Mouse (Mus musculus) kidney, postnatal 0 days (tissue): ENCODE data around the gene Lypd4. TPM values are rescaled to one million over a fixed set of nuclear protein-coding genes. Genes with fewer than 3 reads are reported as not detected.
"Not testable (repeated sequence)": the region's sequence is repeated elsewhere in the genome, so short reads cannot be mapped to it uniquely, and the experiment has no call there.

ENCODE experiments used
- ATAC-seq: fragments of 200-750 bp; cut with Nextera tagmentation; replicated peaks from 2 replicates; pipeline ENCODE4 v1.8.0; 2017; ENCODE audit warnings: low read depth, moderate number of reproducible peaks, moderate TSS enrichment, moderate library complexity; ENCODE audit not compliant: low FRiP score
- DNase-seq: peaks from one replicate; pipeline ENCODE4 v3.0.0-alpha.2; 2016; ENCODE audit warnings: low spot score
- H3K27ac ChIP-seq: fragments of 300-500 bp; sonication (generic); 2 replicates; pipeline ENCODE4 v1.5.1; 2014; ENCODE audit warnings: mild to moderate bottlenecking
- H3K27me3 ChIP-seq: fragments of 300-500 bp; sonication (generic); 2 replicates; pipeline ENCODE4 v1.6.1; 2014; ENCODE audit warnings: low read length, mixed read lengths; ENCODE audit not compliant: insufficient read depth
- H3K36me3 ChIP-seq: fragments of 300-500 bp; sonication (generic); 2 replicates; pipeline ENCODE4 v1.6.1; 2014; ENCODE audit warnings: low read length, mixed read lengths; ENCODE audit not compliant: insufficient read depth
- H3K4me1 ChIP-seq: fragments of 300-500 bp; sonication (generic); replicated peaks from 2 replicates; pipeline ENCODE4 v1.6.1; 2014; ENCODE audit warnings: antibody characterized with exemption, low read length, mixed read lengths; ENCODE audit not compliant: insufficient read depth
- H3K4me2 ChIP-seq: fragments of 300-500 bp; sonication (generic); 2 replicates; pipeline ENCODE4 v1.6.1; 2014; ENCODE audit warnings: mild to moderate bottlenecking, low read length, moderate library complexity, mixed read lengths
- H3K4me3 ChIP-seq: fragments of 300-500 bp; sonication (generic); replicated peaks from 2 replicates; pipeline ENCODE4 v1.5.1; 2014; ENCODE audit warnings: low read depth, low read length
- H3K9ac ChIP-seq: fragments of 300-500 bp; sonication (generic); 2 replicates; pipeline ENCODE4 v1.6.1; 2014; ENCODE audit warnings: low read depth, low read length
- H3K9me3 ChIP-seq: fragments of 300-500 bp; sonication (generic); replicated peaks from 2 replicates; pipeline ENCODE4 v1.6.1; 2016; ENCODE audit warnings: low read length, inconsistent platforms, mixed read lengths
- CTCF ChIP-seq: IDR thresholded peaks from 2 replicates; pipeline ENCODE4 v1.5.1; 2016; ENCODE audit warnings: antibody characterized with exemption, low read depth, mild to moderate bottlenecking, moderate library complexity
- WGBS: fragments of 180-500 bp; shearing (Covaris S2); extraction: QIAGEN DNeasy Blood & Tissue Kit; methylation state at CpG from one replicate; pipeline ENCODE4 v1.1.7; 2014; 5-methylcytosine and 5-hydroxymethylcytosine counted together
- polyA plus RNA-seq: library from polyadenylated mRNA; unstranded; fragments of >200 nt; fragmentation: Nextera tagmentation; extraction: Ambion mirVana; gene quantifications from 2 replicates; pipeline ENCODE4 v1.2.1, GENCODE M21; 2015

The Lypd4 gene
- polyA plus RNA-seq, 1 experiment from 2014 or later = not detected

GRCm38 (mm10) chr7:24845181-24845580 lies 24.6 kb downstream of the Lypd4 start:
- Histone ChIP-seq H3K4me1 (no peaks in the 10 kb centered on the region), H3K4me3 (no peak overlapping the region), H3K9me3 (no peaks in the 10 kb centered on the region), H3K36me3 (no peaks in the 10 kb centered on the region), H3K9ac (no peak overlapping the region), H3K4me2 (no peak overlapping the region), H3K27ac (no peak overlapping the region), H3K27me3 (no peaks in the 10 kb centered on the region)
- no peak for TF ChIP-seq CTCF
- WGBS = 79% methylated on average over 9 of the region's 9 CpGs
- DNase-seq = no peak
- ATAC-seq = no peak

- Histone ChIP-seq H3K4me2 (no peak overlapping the region), H3K27me3 (no peaks in the 10 kb centered on the region), H3K9me3 (no peaks in the 10 kb centered on the region), H3K4me1 (no peaks in the 10 kb centered on the region), H3K36me3 (no peaks in the 10 kb centered on the region), H3K9ac (no peak overlapping the region), H3K27ac (no peak overlapping the region), H3K4me3 (no peak overlapping the region)
- no peak for ATAC-seq
- DNase-seq = no peak
- 43% methylated on average over 5 of the region's 5 CpGs for WGBS
- peak; percentile 26; the same call in 1 of the 2 replicates for TF ChIP-seq CTCF
Observed at GRCm38 (mm10) chr7:24844144-24844543, 25.6 kb downstream of the Lypd4 start.

- Histone ChIP-seq H3K4me1 (no peaks in the 10 kb centered on the region), H3K9me3 (no peaks in the 10 kb centered on the region), H3K27ac (no peak overlapping the region), H3K9ac (no peak overlapping the region), H3K27me3 (no peaks in the 10 kb centered on the region), H3K4me2 (no peak overlapping the region), H3K4me3 (no peak overlapping the region), H3K36me3 (no peaks in the 10 kb centered on the region)
- ATAC-seq (no peak), DNase-seq (no peak)
- WGBS = 64% methylated on average over 4 of the region's 4 CpGs
- TF ChIP-seq CTCF = no peak
Observed at GRCm38 (mm10) chr7:24841009-24841408, 28.7 kb downstream of the Lypd4 start.

- no peak overlapping the region for H3K4me2 ChIP-seq
- H3K36me3 ChIP-seq = no peaks in the 10 kb centered on the region
- H3K27ac ChIP-seq = no peak overlapping the region
- H3K4me3 ChIP-seq = no peak overlapping the region
- no peaks in the 10 kb centered on the region for H3K4me1 ChIP-seq
- DNase-seq = no peak
- no peaks in the 10 kb centered on the region for H3K9me3 ChIP-seq
- TF ChIP-seq CTCF = no peak
- WGBS = 62% methylated on average over 3 of the region's 3 CpGs
- H3K27me3 ChIP-seq = no peaks in the 10 kb centered on the region
- H3K9ac ChIP-seq = no peak overlapping the region
- no peak for ATAC-seq
Observed at GRCm38 (mm10) chr7:24840331-24840730, 29.4 kb downstream of the Lypd4 start.

- WGBS = 71% methylated on average over 8 of the region's 8 CpGs
- Histone ChIP-seq H3K27me3 (no peaks in the 10 kb centered on the region), H3K9ac (no peak overlapping the region), H3K9me3 (no peaks in the 10 kb centered on the region), H3K27ac (no peak overlapping the region), H3K4me1 (no peaks in the 10 kb centered on the region), H3K4me3 (no peak overlapping the region), H3K4me2 (no peak overlapping the region), H3K36me3 (no peaks in the 10 kb centered on the region)
- no peak for DNase-seq
- ATAC-seq = no peak
- TF ChIP-seq CTCF = no peak
Observed at GRCm38 (mm10) chr7:24839410-24839808, 30.3 kb downstream of the Lypd4 start.

GRCm38 (mm10) chr7:24838732-24839409 lies 30.9 kb downstream of the Lypd4 start:
- WGBS = 53% methylated on average over 11 of the region's 13 CpGs
- not testable (repeated sequence) for H3K4me1 ChIP-seq

GRCm38 (mm10) chr7:24827181-24827580 lies 42.6 kb downstream of the Lypd4 start:
- Histone ChIP-seq H3K27ac (no peak overlapping the region), H3K9ac (no peak overlapping the region), H3K27me3 (no peaks in the 10 kb centered on the region), H3K4me3 (no peak overlapping the region), H3K4me2 (no peak overlapping the region), H3K4me1 (no peaks in the 10 kb centered on the region), H3K36me3 (no peaks in the 10 kb centered on the region), H3K9me3 (no peaks in the 10 kb centered on the region)
- TF ChIP-seq CTCF = no peak
- 88% methylated on average over 4 of the region's 4 CpGs for WGBS
- no peak for DNase-seq
- no peak for ATAC-seq

More at GRCm38 (mm10) chr7:24838732-24839409, 30.9 kb downstream of the Lypd4 start:
- H3K36me3 ChIP-seq, H3K9me3 ChIP-seq, H3K4me3 ChIP-seq, H3K4me2 ChIP-seq, DNase-seq, H3K27ac ChIP-seq, H3K9ac ChIP-seq, H3K27me3 ChIP-seq: not testable (repeated sequence)
- ATAC-seq = peak; percentile 40; the same call in 1 of the 2 replicates
